Mouse (Mus musculus) heart, adult 2 months (tissue): ENCODE measurements around the gene Cyp2a5.

Source experiments
- CTCF ChIP-seq: fragments of 200-600 bp; IDR thresholded peaks from 2 replicates; pipeline ENCODE4 v1.8.1; 2022; ENCODE audit warnings: antibody characterized with exemption, mild to moderate bottlenecking, moderate library complexity
- EP300 ChIP-seq: fragments of 200-500 bp; IDR thresholded peaks from 2 replicates; pipeline ENCODE4 v1.6.1; 2011; ENCODE audit warnings: low read depth, low read length, control low read depth; ENCODE audit not compliant: insufficient read depth

DNA sequence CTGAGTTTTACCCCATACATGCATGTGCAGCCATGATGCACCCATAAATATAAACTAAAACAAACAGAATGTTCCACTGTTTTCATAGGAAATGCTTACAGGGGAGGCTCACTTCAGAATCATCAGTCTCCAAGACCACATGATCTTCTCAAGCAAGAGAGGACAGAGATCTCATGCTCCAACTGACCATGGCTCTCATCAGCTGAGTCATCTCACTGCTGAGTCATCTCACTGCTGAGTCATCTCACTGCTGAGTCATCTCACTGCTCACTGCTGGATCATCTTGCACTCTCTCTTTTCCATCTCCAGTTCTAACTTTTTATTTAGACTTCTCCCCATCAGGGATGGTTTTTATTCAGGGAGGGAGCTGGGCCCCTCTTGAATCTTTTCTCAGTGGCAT lies 35.0 kb upstream of the Cyp2a5 start:
- no peak for TF ChIP-seq CTCF
- TF ChIP-seq EP300, result no peak
